Mouse (Mus musculus): ENCODE results near the gene Plch1. TPM values are rescaled to one million over a fixed set of nuclear protein-coding genes. Genes with fewer than 3 reads are reported as not detected.

The Plch1 gene
- total RNA-seq (2014; rRNA removed): 6.5 and 14.4 TPM in 2 replicates
- 1.6 and 3.5 TPM in 2 replicates for polyA plus RNA-seq (2015; fragmentation: Nextera tagmentation; extraction: Ambion mirVana)

DNA sequence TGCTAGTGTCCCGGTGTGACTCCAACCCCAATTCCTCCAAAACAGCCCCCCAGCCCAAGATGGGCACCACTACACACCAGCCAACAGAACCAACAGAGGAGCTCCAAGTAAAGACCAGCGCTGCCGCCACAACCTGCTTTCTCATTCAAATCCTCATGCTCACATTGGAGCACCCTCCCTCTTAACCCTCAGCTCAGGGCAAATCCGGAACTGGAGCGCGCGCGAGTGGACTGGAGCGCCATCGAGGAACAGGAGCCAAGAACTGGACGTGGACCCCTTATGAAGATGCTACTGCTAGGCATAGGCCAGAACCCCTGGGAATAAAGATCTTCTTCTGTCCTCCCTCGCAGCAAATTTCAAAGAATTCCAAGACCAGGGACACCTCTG lies at the start of gene Plch1:
Gene Plch1, minus strand, starts transcription at position 164 of the 387 bp plus-strand sequence.
- no peaks in the 10 kb centered on the region for H3K4me1 ChIP-seq (ENCODE audit: insufficient read depth)
- H3K4me2 ChIP-seq (ENCODE audit: low read depth): peak within 1 kb of the TSS; percentile 88
- H3K27ac ChIP-seq (ENCODE audit: low read depth, low read length): peak within 1 kb of the TSS; percentile 31; the same call in 1 of the 2 replicates
- H3K4me3 ChIP-seq (ENCODE audit: low read depth, low read length): peak within 1 kb of the TSS; percentile 71
- DNase-seq: peak; percentile 77
- H3K27me3 ChIP-seq (ENCODE audit: insufficient read depth, low read length): no peaks in the 10 kb centered on the region
- no peaks in the 10 kb centered on the region for H3K9me3 ChIP-seq (ENCODE audit: low read length)
- ATAC-seq: peak; percentile 84
- WGBS: under 1% methylated on average over 12 of the region's 12 CpGs
- H3K9ac ChIP-seq: peak within 1 kb of the TSS; percentile 65
- TF ChIP-seq CTCF (IDR thresholded peaks at IDR 0.05; ENCODE audit: low read depth): no peak
- H3K36me3 ChIP-seq (ENCODE audit: insufficient read depth): no peaks in the 10 kb centered on the region

DNA sequence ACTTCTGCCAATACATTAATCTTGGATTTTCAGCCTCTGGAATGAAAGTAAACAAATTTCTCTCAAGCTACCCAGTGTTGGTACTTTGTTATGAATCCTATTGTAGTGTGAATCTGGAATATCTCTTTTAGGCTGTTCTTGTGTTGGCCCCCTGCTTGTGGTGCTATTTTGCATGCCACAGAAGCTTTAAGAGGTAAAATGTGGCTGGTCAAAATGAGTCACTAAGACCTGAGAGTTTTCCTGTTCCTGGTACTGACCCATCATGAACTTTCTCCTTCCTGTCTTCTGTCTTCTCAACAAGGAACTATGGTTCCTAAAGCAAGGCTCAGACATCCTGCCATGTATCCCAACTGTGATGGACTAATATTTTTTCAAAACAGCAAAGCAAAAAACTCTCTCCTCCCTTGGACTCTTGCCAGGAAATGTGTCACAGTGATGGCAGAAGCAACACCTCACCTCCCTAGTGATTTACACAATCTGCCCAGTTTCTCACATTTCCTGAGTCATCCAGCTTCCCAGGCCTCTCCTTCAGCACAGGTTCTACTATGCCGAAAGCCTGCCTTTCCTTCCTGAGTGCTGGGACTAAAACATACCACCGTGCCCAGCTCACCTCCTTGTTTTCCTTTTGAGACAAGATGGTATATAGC lies 42.1 kb upstream of the Plch1 start:
- Histone ChIP-seq H3K27ac (ENCODE audit: low read depth, low read length) (no peak overlapping the region), H3K4me2 (ENCODE audit: low read depth) (no peak overlapping the region), H3K27me3 (ENCODE audit: insufficient read depth, low read length) (no peaks in the 10 kb centered on the region), H3K4me3 (ENCODE audit: low read depth, low read length) (no peak overlapping the region), H3K9me3 (ENCODE audit: low read length) (no peaks in the 10 kb centered on the region), H3K9ac (no peak overlapping the region), H3K36me3 (ENCODE audit: insufficient read depth) (peaks cover 3% of the 10 kb centered on the region; the same call in 1 of the 2 replicates), H3K4me1 (ENCODE audit: insufficient read depth) (no peaks in the 10 kb centered on the region)
- DNase-seq (peak; percentile 26), ATAC-seq (no peak; the same call in 1 of the 2 replicates)
- 79% methylated on average over 2 of the region's 2 CpGs for WGBS
- no peak for TF ChIP-seq CTCF (IDR thresholded peaks at IDR 0.05; ENCODE audit: low read depth)

- Histone ChIP-seq H3K4me3 (ENCODE audit: low read depth, low read length) (no peak overlapping the region), H3K9me3 (ENCODE audit: low read length) (no peaks in the 10 kb centered on the region), H3K4me2 (ENCODE audit: low read depth) (no peak overlapping the region), H3K27ac (ENCODE audit: low read depth, low read length) (no peak overlapping the region), H3K4me1 (ENCODE audit: insufficient read depth) (no peaks in the 10 kb centered on the region), H3K9ac (no peak overlapping the region), H3K36me3 (ENCODE audit: insufficient read depth) (no peaks in the 10 kb centered on the region), H3K27me3 (ENCODE audit: insufficient read depth, low read length) (no peaks in the 10 kb centered on the region)
- DNase-seq: no peak
- no peak for ATAC-seq
- 82% methylated on average over 2 of the region's 2 CpGs for WGBS
- TF ChIP-seq CTCF (IDR thresholded peaks at IDR 0.05; ENCODE audit: low read depth): no peak
Measured at GRCm38 (mm10) chr3:63938928-63939327, 39.7 kb upstream of the Plch1 start.

GRCm38 (mm10) chr3:63928878-63929859 lies 29.9 kb upstream of the Plch1 start, which contains the start of gene E130311K13Rik:
E130311K13Rik (minus strand) TSS chr3:63929472.
- H3K36me3 ChIP-seq (ENCODE audit: insufficient read depth): no peaks in the 10 kb centered on the region
- ATAC-seq (peak; percentile 97), DNase-seq (peak; percentile 92)
- 5% methylated on average over 48 of the region's 48 CpGs for WGBS
- H3K4me3 ChIP-seq (ENCODE audit: low read depth, low read length): peak within 1 kb of the TSS; percentile 73
- H3K27me3 ChIP-seq (ENCODE audit: insufficient read depth, low read length): no peaks in the 10 kb centered on the region
- no peaks in the 10 kb centered on the region for H3K4me1 ChIP-seq (ENCODE audit: insufficient read depth)
- peak within 1 kb of the TSS; percentile 72 for H3K4me2 ChIP-seq (ENCODE audit: low read depth)
- peak within 1 kb of the TSS; percentile 87 for H3K9ac ChIP-seq
- H3K27ac ChIP-seq (ENCODE audit: low read depth, low read length): peak within 1 kb of the TSS; percentile 68
- peak; percentile 93 for TF ChIP-seq CTCF (IDR thresholded peaks at IDR 0.05; ENCODE audit: low read depth)
- H3K9me3 ChIP-seq (ENCODE audit: low read length): no peaks in the 10 kb centered on the region

GRCm38 (mm10) chr3:63919634-63920033 lies 20.4 kb upstream of the Plch1 start:
- Histone ChIP-seq H3K4me3 (ENCODE audit: low read depth, low read length) (no peak overlapping the region), H3K4me2 (ENCODE audit: low read depth) (no peak overlapping the region), H3K9ac (no peak overlapping the region), H3K27ac (ENCODE audit: low read depth, low read length) (no peak overlapping the region), H3K36me3 (ENCODE audit: insufficient read depth) (no peaks in the 10 kb centered on the region), H3K4me1 (ENCODE audit: insufficient read depth) (no peaks in the 10 kb centered on the region), H3K9me3 (ENCODE audit: low read length) (no peaks in the 10 kb centered on the region), H3K27me3 (ENCODE audit: insufficient read depth, low read length) (no peaks in the 10 kb centered on the region)
- WGBS: 61% methylated on average over 3 of the region's 3 CpGs
- TF ChIP-seq CTCF (IDR thresholded peaks at IDR 0.05; ENCODE audit: low read depth): peak; percentile 50
- ATAC-seq (no peak), DNase-seq (no peak)

GRCm38 (mm10) chr3:63910301-63910700 lies 11.0 kb upstream of the Plch1 start:
- H3K4me3 ChIP-seq (ENCODE audit: low read depth, low read length): no peak overlapping the region
- H3K4me1 ChIP-seq (ENCODE audit: insufficient read depth): no peaks in the 10 kb centered on the region
- 87% methylated on average over 4 of the region's 4 CpGs for WGBS
- no peak overlapping the region for H3K27ac ChIP-seq (ENCODE audit: low read depth, low read length)
- H3K9me3 ChIP-seq (ENCODE audit: low read length): no peaks in the 10 kb centered on the region
- no peak for DNase-seq
- no peak for ATAC-seq
- H3K4me2 ChIP-seq (ENCODE audit: low read depth): no peak overlapping the region
- no peak overlapping the region for H3K9ac ChIP-seq
- H3K36me3 ChIP-seq (ENCODE audit: insufficient read depth): no peaks in the 10 kb centered on the region
- no peak for TF ChIP-seq CTCF (IDR thresholded peaks at IDR 0.05; ENCODE audit: low read depth)
- H3K27me3 ChIP-seq (ENCODE audit: insufficient read depth, low read length): no peaks in the 10 kb centered on the region
